Mouse (Mus musculus) limb, embryonic 12.5 days (tissue): ENCODE data around the gene Ksr1. TPM values are rescaled to one million over a fixed set of nuclear protein-coding genes. Genes with fewer than 3 reads are reported as not detected.
"Not testable (repeated sequence)": the region's sequence is repeated elsewhere in the genome, so short reads cannot be mapped to it uniquely, and the experiment has no call there.

Source experiments
- ATAC-seq: fragments of 200-750 bp; cut with Nextera tagmentation; 2 replicates; pipeline ENCODE4 v1.8.0; 2017; ENCODE audit warnings: low read depth, moderate TSS enrichment; ENCODE audit not compliant: insufficient number of reproducible peaks, insufficient read depth, low FRiP score, low TSS enrichment
- H3K27ac ChIP-seq: fragments of 300-500 bp; sonication (generic); 2 replicates; pipeline ENCODE4 v1.5.1; 2016; ENCODE audit warnings: mild to moderate bottlenecking, moderate library complexity
- H3K27me3 ChIP-seq: fragments of 300-500 bp; sonication (generic); 2 replicates; pipeline ENCODE4 v1.6.1; 2016; ENCODE audit warnings: mild to moderate bottlenecking, moderate library complexity
- H3K36me3 ChIP-seq: fragments of 300-500 bp; sonication (generic); 2 replicates; pipeline ENCODE4 v1.6.1; 2016; ENCODE audit warnings: mild to moderate bottlenecking, moderate library complexity
- H3K4me1 ChIP-seq: fragments of 300-500 bp; sonication (generic); replicated peaks from 2 replicates; pipeline ENCODE4 v1.6.1; 2016
- H3K4me2 ChIP-seq: fragments of 300-500 bp; sonication (generic); 2 replicates; pipeline ENCODE4 v1.6.1; 2016; ENCODE audit warnings: mild to moderate bottlenecking, moderate library complexity
- H3K4me3 ChIP-seq: fragments of 300-500 bp; sonication (generic); replicated peaks from 2 replicates; pipeline ENCODE4 v1.5.1; 2016; ENCODE audit warnings: mild to moderate bottlenecking
- H3K9ac ChIP-seq: fragments of 300-500 bp; sonication (generic); replicated peaks from 2 replicates; pipeline ENCODE4 v1.6.1; 2016; ENCODE audit warnings: mild to moderate bottlenecking, moderate library complexity
- H3K9me3 ChIP-seq: fragments of 300-500 bp; sonication (generic); 2 replicates; pipeline ENCODE4 v1.6.1; 2016; ENCODE audit warnings: mild to moderate bottlenecking, moderate library complexity
- WGBS: fragments of 180-500 bp; shearing (Covaris S2); methylation state at CpG from one replicate; pipeline ENCODE4 v1.1.7; 2016; 5-methylcytosine and 5-hydroxymethylcytosine counted together
- polyA plus RNA-seq: library from polyadenylated mRNA; unstranded; fragments of >200 nt; fragmentation: Nextera tagmentation; extraction: Ambion mirVana; gene quantifications from 2 replicates; pipeline ENCODE4 v1.2.1, GENCODE M21; 2016

Gene Ksr1
- polyA plus RNA-seq, 1 experiment from 2014 or later: 4.3 TPM

- Histone ChIP-seq H3K36me3 (no peaks in the 10 kb centered on the region), H3K4me2 (no peak overlapping the region), H3K9ac (no peak overlapping the region), H3K27ac (no peak overlapping the region), H3K4me1 (peaks cover 6% of the 10 kb centered on the region; the same call in 1 of the 2 replicates), H3K9me3 (no peaks in the 10 kb centered on the region), H3K4me3 (no peak overlapping the region), H3K27me3 (no peaks in the 10 kb centered on the region)
- WGBS: 81% methylated on average over 6 of the region's 6 CpGs
- ATAC-seq: no peak
Observed at GRCm38 (mm10) chr11:79008007-79008775, 138.0 kb downstream of the Ksr1 start.

GRCm38 (mm10) chr11:79007356-79007755 is 138.9 kb downstream of the Ksr1 start:
- H3K27me3 ChIP-seq, H3K9ac ChIP-seq, H3K9me3 ChIP-seq, H3K27ac ChIP-seq, H3K36me3 ChIP-seq, H3K4me2 ChIP-seq, H3K4me3 ChIP-seq, ATAC-seq: not testable (repeated sequence)
- 77% methylated on average over 3 of the region's 3 CpGs for WGBS
- H3K4me1 ChIP-seq: peaks cover 13% of the 10 kb centered on the region

DNA sequence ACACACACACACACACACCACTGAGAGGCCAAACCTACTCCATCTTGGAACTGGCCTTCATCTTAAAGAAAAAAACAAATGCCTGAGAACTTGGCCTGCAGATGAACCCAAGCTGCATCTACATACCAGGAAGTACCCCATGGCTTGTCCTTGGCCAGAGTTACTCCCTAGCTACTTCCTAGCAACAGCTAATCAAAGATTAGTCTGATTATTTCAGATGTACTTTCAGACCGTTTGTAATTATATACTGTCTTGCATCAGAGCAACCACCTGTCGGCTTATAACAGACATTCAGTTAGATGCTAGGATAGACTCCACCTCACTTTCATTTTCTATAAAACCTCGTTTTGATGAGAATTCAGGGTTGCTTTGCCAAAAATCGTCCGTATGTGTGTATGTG is 139.8 kb downstream of the Ksr1 start:
- Histone ChIP-seq H3K27ac (no peak overlapping the region), H3K4me3 (no peak overlapping the region), H3K9me3 (no peaks in the 10 kb centered on the region), H3K4me1 (peaks cover 13% of the 10 kb centered on the region), H3K9ac (no peak overlapping the region), H3K4me2 (no peak overlapping the region), H3K27me3 (no peaks in the 10 kb centered on the region), H3K36me3 (no peaks in the 10 kb centered on the region)
- WGBS: 63% methylated on average over 5 of the region's 5 CpGs
- no peak for ATAC-seq

DNA sequence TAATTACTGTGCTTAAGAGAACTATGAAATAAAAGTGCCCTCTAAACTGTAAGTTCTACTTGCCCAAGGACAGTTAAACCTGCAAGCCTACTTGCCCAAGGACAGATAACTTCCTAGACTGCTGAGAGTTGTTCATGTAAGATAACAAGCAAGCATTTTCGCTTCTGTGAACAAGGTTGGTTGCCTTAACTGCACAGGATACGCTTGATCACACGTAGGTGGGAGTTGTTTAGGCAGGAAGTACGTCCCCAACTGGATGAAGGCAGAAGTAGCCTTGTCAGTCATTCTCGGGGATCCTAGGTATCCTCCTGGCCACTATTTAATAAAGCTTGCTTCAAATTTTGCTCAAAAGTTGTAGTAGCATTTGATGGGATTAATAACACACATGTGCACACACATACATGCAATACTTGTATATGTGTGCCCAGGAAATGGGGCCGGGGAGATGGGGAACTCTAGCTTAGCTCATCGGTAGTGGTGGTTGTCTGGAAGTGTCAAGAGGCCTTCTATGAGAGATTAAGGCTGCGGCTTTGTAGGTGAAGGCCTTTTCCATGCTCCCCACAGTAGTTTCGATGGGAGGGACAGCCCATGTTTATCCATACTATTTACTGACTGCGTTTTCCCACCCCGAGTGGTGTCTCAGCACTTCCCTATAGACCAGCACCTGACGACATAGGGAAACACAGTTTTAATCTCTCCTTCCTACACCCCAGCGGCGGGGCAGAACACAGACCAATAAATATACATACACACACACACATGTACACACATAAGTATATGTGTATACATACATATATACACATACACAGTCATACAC is 140.4 kb downstream of the Ksr1 start:
- no peak overlapping the region for H3K27ac ChIP-seq
- no peaks in the 10 kb centered on the region for H3K36me3 ChIP-seq
- 88% methylated on average over 14 of the region's 14 CpGs for WGBS
- ATAC-seq: no peak
- H3K9ac ChIP-seq: no peak overlapping the region
- no peaks in the 10 kb centered on the region for H3K27me3 ChIP-seq
- H3K4me2 ChIP-seq: no peak overlapping the region
- no peak overlapping the region for H3K4me3 ChIP-seq
- H3K4me1 ChIP-seq: peaks cover 13% of the 10 kb centered on the region
- H3K9me3 ChIP-seq: no peaks in the 10 kb centered on the region

DNA sequence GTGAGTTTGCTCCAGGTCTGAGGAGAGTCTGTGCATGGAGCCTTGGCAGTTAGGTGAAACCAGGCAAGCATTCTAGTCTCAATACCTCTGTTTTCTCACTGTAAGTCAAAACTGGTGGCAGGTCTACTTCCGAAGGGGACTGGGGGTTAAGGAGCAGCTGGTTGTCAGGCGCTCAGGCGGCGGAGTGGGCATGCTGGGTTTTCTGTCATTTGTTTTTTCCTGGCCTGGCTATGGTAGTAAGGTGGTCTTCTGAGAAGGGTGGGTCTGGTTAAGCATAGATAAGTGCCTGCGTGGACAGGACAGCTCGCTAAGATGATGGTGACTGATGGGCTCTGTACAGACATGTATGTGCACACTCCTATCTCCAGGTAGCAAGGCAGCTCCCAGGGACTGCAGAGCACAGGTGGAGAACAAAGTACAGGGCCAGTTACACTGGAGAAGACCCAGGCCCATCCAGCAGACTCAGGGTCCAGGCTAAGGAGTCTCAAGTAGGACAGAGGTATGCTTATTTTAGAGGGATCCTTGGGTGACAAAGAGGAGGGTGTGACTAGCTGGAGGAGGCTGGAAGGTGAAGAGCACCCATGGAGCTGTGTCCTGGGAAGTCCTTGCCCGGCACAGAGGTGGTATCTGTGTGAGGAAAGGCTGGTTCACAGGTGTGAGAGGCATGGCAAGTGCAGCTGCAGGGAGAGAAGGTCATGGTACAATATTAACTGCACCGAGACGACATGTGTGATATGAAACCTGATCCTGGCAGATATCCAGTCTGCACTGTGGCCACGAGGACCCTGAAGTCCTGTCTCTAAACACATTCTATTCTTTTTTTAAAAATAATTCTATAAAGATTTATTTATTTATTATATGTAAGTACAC is 142.2 kb downstream of the Ksr1 start:
- no peak for ATAC-seq
- Histone ChIP-seq H3K4me1 (peaks cover 13% of the 10 kb centered on the region), H3K9me3 (no peaks in the 10 kb centered on the region), H3K4me2 (no peak overlapping the region), H3K27ac (no peak overlapping the region), H3K36me3 (no peaks in the 10 kb centered on the region), H3K4me3 (no peak overlapping the region), H3K27me3 (no peaks in the 10 kb centered on the region), H3K9ac (no peak overlapping the region)
- WGBS: 69% methylated on average over 10 of the region's 10 CpGs

- WGBS: 61% methylated on average over 11 of the region's 11 CpGs
- Histone ChIP-seq H3K27me3 (no peaks in the 10 kb centered on the region), H3K9me3 (no peaks in the 10 kb centered on the region), H3K4me2 (no peak overlapping the region), H3K27ac (no peak overlapping the region), H3K9ac (no peak overlapping the region), H3K4me3 (no peak overlapping the region), H3K36me3 (no peaks in the 10 kb centered on the region), H3K4me1 (peaks cover 13% of the 10 kb centered on the region)
- ATAC-seq: no peak
Observed at GRCm38 (mm10) chr11:79003053-79003768, 143.0 kb downstream of the Ksr1 start.

GRCm38 (mm10) chr11:79002551-79002951 is 143.7 kb downstream of the Ksr1 start:
- H3K4me1 ChIP-seq: peaks cover 13% of the 10 kb centered on the region
- no peak for ATAC-seq
- 67% methylated on average over 5 of the region's 5 CpGs for WGBS
- H3K27me3 ChIP-seq: no peaks in the 10 kb centered on the region
- H3K36me3 ChIP-seq: no peaks in the 10 kb centered on the region
- peaks cover 2% of the 10 kb centered on the region for H3K9me3 ChIP-seq
- H3K4me3 ChIP-seq: no peak overlapping the region
- no peak overlapping the region; the same call in 1 of the 2 replicates for H3K27ac ChIP-seq
- H3K4me2 ChIP-seq: no peak overlapping the region
- H3K9ac ChIP-seq: no peak overlapping the region

DNA sequence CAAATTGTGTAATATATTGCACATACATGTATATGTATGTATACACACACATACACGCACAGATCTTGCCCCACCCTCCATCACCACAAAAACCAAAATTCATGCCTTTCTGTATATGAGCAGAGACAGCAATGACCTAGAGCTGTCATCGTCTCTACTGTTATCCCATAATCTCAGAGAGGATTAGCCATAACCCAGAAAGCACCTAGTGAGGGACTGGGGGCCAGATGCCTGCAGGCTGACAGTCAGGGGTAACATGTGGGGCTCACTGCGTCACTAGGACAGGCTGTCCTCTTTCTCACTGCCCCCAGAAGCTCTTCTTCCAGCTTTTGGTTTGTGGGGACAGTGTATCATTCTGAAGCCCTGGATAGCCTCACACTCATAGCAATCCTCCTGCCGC is 144.3 kb downstream of the Ksr1 start:
- H3K27me3 ChIP-seq: no peaks in the 10 kb centered on the region
- 88% methylated on average over 4 of the region's 4 CpGs for WGBS
- H3K4me2 ChIP-seq: no peak overlapping the region
- no peaks in the 10 kb centered on the region for H3K36me3 ChIP-seq
- peaks cover 8% of the 10 kb centered on the region for H3K9me3 ChIP-seq
- peaks cover 13% of the 10 kb centered on the region for H3K4me1 ChIP-seq
- H3K9ac ChIP-seq: no peak overlapping the region
- ATAC-seq: no peak
- no peak overlapping the region for H3K4me3 ChIP-seq
- H3K27ac ChIP-seq: no peak overlapping the region; the same call in 1 of the 2 replicates

- Histone ChIP-seq H3K36me3 (no peaks in the 10 kb centered on the region), H3K27ac (no peak overlapping the region), H3K4me1 (peaks cover 13% of the 10 kb centered on the region), H3K4me2 (no peak overlapping the region), H3K9me3 (peaks cover 25% of the 10 kb centered on the region), H3K4me3 (no peak overlapping the region), H3K27me3 (no peaks in the 10 kb centered on the region), H3K9ac (no peak overlapping the region)
- ATAC-seq: no peak
- 68% methylated on average over 6 of the region's 6 CpGs for WGBS
Observed at GRCm38 (mm10) chr11:78999118-78999517, 147.1 kb downstream of the Ksr1 start.

DNA sequence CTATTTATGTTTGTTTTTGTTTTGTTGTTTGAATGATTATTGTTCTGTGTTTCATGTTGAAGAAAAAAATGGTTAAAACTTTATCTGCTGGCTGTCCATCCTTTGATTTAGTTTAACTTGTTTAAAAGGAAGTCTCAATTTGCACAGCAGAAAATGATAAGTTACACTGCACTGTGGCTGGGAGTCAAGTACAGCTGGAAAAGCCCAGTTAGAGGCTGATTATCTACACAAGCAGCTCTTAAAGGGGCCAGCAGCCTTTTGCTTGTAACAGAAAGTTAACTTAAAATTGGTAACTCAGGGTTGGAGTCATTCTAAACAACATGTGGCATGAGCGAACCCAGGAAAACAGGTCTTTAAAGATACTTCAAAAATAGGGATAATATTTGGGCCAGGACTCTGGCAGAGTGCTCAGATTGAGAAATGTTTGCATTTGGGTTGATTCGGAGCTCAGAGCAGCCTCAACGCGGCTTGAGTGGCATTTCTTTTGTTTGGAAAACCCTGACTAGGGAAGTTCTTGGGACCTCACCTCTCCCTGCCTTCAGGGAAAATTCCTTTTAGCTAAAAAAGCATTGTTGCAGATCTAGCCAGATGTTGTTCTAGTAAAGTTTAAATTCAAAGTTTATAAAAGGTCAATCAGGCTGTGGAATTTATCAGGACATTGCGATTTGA is 155.2 kb downstream of the Ksr1 start:
- H3K36me3 ChIP-seq, H3K9ac ChIP-seq, H3K4me1 ChIP-seq, H3K27ac ChIP-seq, H3K4me2 ChIP-seq, ATAC-seq, H3K27me3 ChIP-seq, H3K4me3 ChIP-seq: not testable (repeated sequence)
- 85% methylated on average over 5 of the region's 5 CpGs for WGBS
- H3K9me3 ChIP-seq: peaks cover 29% of the 10 kb centered on the region; the same call in 1 of the 2 replicates
